Mouse (Mus musculus) CH12.LX (cell line): ENCODE data around the gene Ppp2ca. TPM values are rescaled to one million over a fixed set of nuclear protein-coding genes. Genes with fewer than 3 reads are reported as not detected.

ENCODE experiments used
- DNase-seq: peaks from one replicate; pipeline ENCODE4 v3.0.0-alpha.2; 2013; ENCODE audit errors: extremely low read depth
- H3K27ac ChIP-seq: 2 replicates; pipeline ENCODE4 v1.5.1; 2012; ENCODE audit warnings: low read depth, mild to moderate bottlenecking, control low read depth, moderate library complexity; ENCODE audit not compliant: insufficient read depth
- H3K27me3 ChIP-seq: replicated peaks from 2 replicates; pipeline ENCODE3; 2012; ENCODE audit warnings: inconsistent platforms
- H3K36me3 ChIP-seq, 2 experiments: replicated peaks in 1 of 2; 2 replicates each; pipeline versions ENCODE3 to v1.6.1; 2012; ENCODE audit warnings: inconsistent platforms in 1 of 2, low read length in 1 of 2, mild to moderate bottlenecking in 1 of 2, mixed read lengths in 1 of 2, moderate library complexity in 1 of 2; ENCODE audit not compliant: control insufficient read depth in 1 of 2, insufficient read depth in 1 of 2
- H3K4me1 ChIP-seq, 2 experiments: 2 replicates each; pipeline ENCODE4 v1.6.1; 2012; ENCODE audit warnings: inconsistent platforms in 1 of 2, moderate library complexity in 1 of 2; ENCODE audit not compliant: insufficient read depth in 2 of 2, control insufficient read depth in 1 of 2
- H3K4me2 ChIP-seq: 2 replicates; pipeline ENCODE4 v1.6.1; 2012; ENCODE audit warnings: low read depth, mild to moderate bottlenecking, control low read depth; ENCODE audit not compliant: poor library complexity, insufficient read depth, severe bottlenecking
- H3K4me3 ChIP-seq, 3 experiments: fragments of 150-350 bp in 1 of 3; sonication (generic) in 1 of 3; replicated peaks in 1 of 3; 2 replicates each; pipeline versions ENCODE3 to v1.5.1; 2011 to 2012; ENCODE audit warnings: low read depth in 2 of 3, low read length in 2 of 3, mild to moderate bottlenecking in 2 of 3, moderate library complexity in 2 of 3, control low read depth in 1 of 3, improper control_type of control experiment in 1 of 3, inconsistent platforms in 1 of 3, mixed read lengths in 1 of 3; ENCODE audit not compliant: poor library complexity in 1 of 3
- H3K79me2 ChIP-seq: replicated peaks from 2 replicates; pipeline ENCODE4 v1.6.1; 2012; ENCODE audit warnings: mild to moderate bottlenecking, moderate library complexity; ENCODE audit not compliant: control insufficient read depth, poor library complexity, insufficient read depth, severe bottlenecking; ENCODE audit errors: extremely low read depth
- H3K9ac ChIP-seq: 2 replicates; pipeline ENCODE4 v1.6.1; 2012; ENCODE audit warnings: low read depth, mild to moderate bottlenecking, control low read depth, moderate library complexity; ENCODE audit not compliant: insufficient read depth
- H3K9me3 ChIP-seq: replicated peaks from 2 replicates; pipeline ENCODE3; 2012; ENCODE audit warnings: low read length, inconsistent platforms, mixed read lengths
- BHLHE40 ChIP-seq: IDR thresholded peaks from 2 replicates; pipeline ENCODE4 v1.6.1; 2011; ENCODE audit warnings: mild to moderate bottlenecking, low read depth, low read length, improper control_type of control experiment
- CHD1 ChIP-seq: IDR thresholded peaks from 2 replicates; pipeline ENCODE4 v1.6.1; 2012; ENCODE audit warnings: low read depth, low read length, improper control_type of control experiment, inconsistent platforms
- CTCF ChIP-seq, 2 experiments: IDR thresholded peaks in 1 of 2; conservative IDR thresholded peaks in 1 of 2; 2 replicates each; pipeline ENCODE4 v1.5.1; 2011 to 2012; ENCODE audit warnings: low read depth in 2 of 2, low read length in 2 of 2, improper control_type of control experiment in 1 of 2, inconsistent platforms in 1 of 2, mild to moderate bottlenecking in 1 of 2, moderate library complexity in 1 of 2
- E2F4 ChIP-seq: IDR thresholded peaks from 2 replicates; pipeline ENCODE4 v1.6.1; 2011; ENCODE audit warnings: low read depth, low read length, improper control_type of control experiment; ENCODE audit not compliant: insufficient replicate concordance
- ELF1 ChIP-seq: IDR thresholded peaks from 2 replicates; pipeline ENCODE4 v1.6.1; 2014; ENCODE audit warnings: low read depth, mild to moderate bottlenecking, inconsistent platforms, low read length, improper control_type of control experiment
- EP300 ChIP-seq: IDR thresholded peaks from 2 replicates; pipeline ENCODE4 v1.6.1; 2011; ENCODE audit warnings: low read length, improper control_type of control experiment
- ETS1 ChIP-seq: conservative IDR thresholded peaks from 2 replicates; pipeline ENCODE4 v1.6.1; 2012; ENCODE audit warnings: low read depth, mild to moderate bottlenecking, inconsistent platforms, low read length, improper control_type of control experiment, moderate library complexity
- GABPA ChIP-seq: IDR thresholded peaks from 2 replicates; pipeline ENCODE4 v1.6.1; 2012; ENCODE audit warnings: low read depth, low read length, improper control_type of control experiment, inconsistent platforms; ENCODE audit not compliant: insufficient replicate concordance
- HCFC1 ChIP-seq: IDR thresholded peaks from 2 replicates; pipeline ENCODE4 v1.6.1; 2012; ENCODE audit warnings: low read depth, mild to moderate bottlenecking, inconsistent platforms, low read length, improper control_type of control experiment
- JUND ChIP-seq: conservative IDR thresholded peaks from 2 replicates; pipeline ENCODE4 v1.6.1; 2011; ENCODE audit warnings: low read depth, low read length, improper control_type of control experiment
- MAZ ChIP-seq: IDR thresholded peaks from 2 replicates; pipeline ENCODE4 v1.6.1; 2012; ENCODE audit warnings: low read depth, mild to moderate bottlenecking, inconsistent platforms, low read length, improper control_type of control experiment, moderate library complexity
- MXI1 ChIP-seq: IDR thresholded peaks from 2 replicates; pipeline ENCODE4 v1.6.1; 2011; ENCODE audit warnings: mild to moderate bottlenecking, low read depth, low read length, improper control_type of control experiment
- MYC ChIP-seq: IDR thresholded peaks from 2 replicates; pipeline ENCODE4 v1.6.1; 2011; ENCODE audit warnings: low read depth, mild to moderate bottlenecking, improper control_type of control experiment, low read length
- NRF1 ChIP-seq: IDR thresholded peaks from 2 replicates; pipeline ENCODE4 v1.6.1; 2014; ENCODE audit warnings: low read depth, mild to moderate bottlenecking, inconsistent platforms, low read length, improper control_type of control experiment, moderate library complexity
- PAX5 ChIP-seq: IDR thresholded peaks from 2 replicates; pipeline ENCODE4 v1.6.1; 2012; ENCODE audit warnings: low read length, inconsistent platforms, mixed read lengths
- POLR2A ChIP-seq: IDR thresholded peaks from 2 replicates; pipeline ENCODE4 v1.6.1; 2011; ENCODE audit warnings: low read depth, mild to moderate bottlenecking, improper control_type of control experiment, low read length
- POLR2AphosphoS2 ChIP-seq: IDR thresholded peaks from 2 replicates; pipeline ENCODE4 v1.6.1; 2011; ENCODE audit warnings: low read depth, low read length, improper control_type of control experiment
- RCOR1 ChIP-seq: conservative IDR thresholded peaks from 2 replicates; pipeline ENCODE4 v1.6.1; 2012; ENCODE audit warnings: low read depth, mild to moderate bottlenecking, inconsistent platforms, low read length, improper control_type of control experiment
- SIN3A ChIP-seq: IDR thresholded peaks from 2 replicates; pipeline ENCODE4 v1.6.1; 2012; ENCODE audit warnings: low read length, improper control_type of control experiment, inconsistent platforms
- TBP ChIP-seq: conservative IDR thresholded peaks from 2 replicates; pipeline ENCODE4 v1.6.1; 2011; ENCODE audit warnings: low read depth, low read length, improper control_type of control experiment
- TCF12 ChIP-seq: IDR thresholded peaks from 2 replicates; pipeline ENCODE4 v1.6.1; 2014; ENCODE audit warnings: low read depth, mild to moderate bottlenecking, inconsistent platforms, low read length, improper control_type of control experiment
- UBTF ChIP-seq: IDR thresholded peaks from 2 replicates; pipeline ENCODE4 v1.6.1; 2012; ENCODE audit warnings: low read depth, mild to moderate bottlenecking, inconsistent platforms, low read length, improper control_type of control experiment, moderate library complexity
- USF1 ChIP-seq: IDR thresholded peaks from 2 replicates; pipeline ENCODE4 v1.6.1; 2014; ENCODE audit warnings: low read depth, mild to moderate bottlenecking, inconsistent platforms, low read length, improper control_type of control experiment
- ZC3H11A ChIP-seq: IDR thresholded peaks from 2 replicates; pipeline ENCODE4 v1.6.1; 2012; ENCODE audit warnings: low read depth, mild to moderate bottlenecking, inconsistent platforms, low read length, improper control_type of control experiment
- ZKSCAN1 ChIP-seq: IDR thresholded peaks from 2 replicates; pipeline ENCODE4 v1.6.1; 2012; ENCODE audit warnings: low read depth, inconsistent platforms, low read length, improper control_type of control experiment, borderline replicate concordance
- ZMIZ1 ChIP-seq: IDR thresholded peaks from 2 replicates; pipeline ENCODE4 v1.6.1; 2012; ENCODE audit warnings: low read depth, mild to moderate bottlenecking, inconsistent platforms, low read length, improper control_type of control experiment
- ZNF384 ChIP-seq: IDR thresholded peaks from 2 replicates; pipeline ENCODE4 v1.6.1; 2012; ENCODE audit warnings: low read depth, low read length, improper control_type of control experiment, inconsistent platforms
- dilution Hi-C: fragments of 300-500 bp; cut with MboI; formaldehyde crosslinking; loops from 2 replicates; pipeline ENCODE4 v1.14.3; 2020; ENCODE audit warnings: low sequenced_read_pairs; ENCODE audit not compliant: extremely low pct_unique_long_range_greater_than_20kb, extremely low pct_ligation_motif_present
- in situ Hi-C: fragments of 300-500 bp; cut with MboI; formaldehyde crosslinking; loops from 3 replicates; pipeline ENCODE4 v1.14.3; 2019; ENCODE audit warnings: low sequenced_read_pairs, low pct_ligation_motif_present, low pct_unique_long_range_greater_than_20kb, mixed read lengths
- polyA plus RNA-seq: library from polyadenylated mRNA; unstranded; fragments of >175 nt; gene quantifications from 2 replicates; pipeline ENCODE4 v1.2.1, GENCODE M21; 2012; ENCODE audit warnings: low read depth; ENCODE audit not compliant: insufficient read length
- total RNA-seq, 2 experiments: library from RNA; depleted of rRNA; stranded (reverse); fragments of 300-350 nt in 1 of 2; fragments of >200 nt in 1 of 2; gene quantifications; 2 replicates each; pipeline ENCODE4 v1.2.3; 2012 to 2014

The Ppp2ca gene
- total and polyA plus RNA-seq, 3 experiments = 85.5 to 185 (median 177) TPM

- peaks cover 7% of the 10 kb centered on the region for H3K9me3 ChIP-seq
- peaks cover 60 to 81% of the 10 kb centered on the region in 2 experiments for H3K36me3 ChIP-seq
- TF ChIP-seq TCF12 = no peak
- no peak for TF ChIP-seq UBTF
- no peak for TF ChIP-seq CTCF (conservative IDR thresholded peaks at IDR 0.05 in 1 of 2, IDR thresholded peaks at IDR 0.05 in 1 of 2; ENCODE audit: low read depth in 2 of 2, low read length in 2 of 2)
- no peak for TF ChIP-seq E2F4
- TF ChIP-seq TBP = no peak
- no peak for TF ChIP-seq ZNF384
- no peak for TF ChIP-seq ZMIZ1
- no peak for TF ChIP-seq PAX5
- no peak for TF ChIP-seq RCOR1
- TF ChIP-seq ZC3H11A = no peak
- no peak for TF ChIP-seq USF1
- no peak for TF ChIP-seq ZKSCAN1
- no peak for TF ChIP-seq EP300
- no peak for TF ChIP-seq ETS1
- no peak for TF ChIP-seq SIN3A
- TF ChIP-seq HCFC1 = no peak
- TF ChIP-seq ELF1 = no peak
- TF ChIP-seq JUND = no peak
- no peaks in the 10 kb centered on the region for H3K27me3 ChIP-seq
- H3K79me2 ChIP-seq = no peaks in the 10 kb centered on the region; the same call in 1 of the 2 replicates
- H3K4me3 ChIP-seq = no peak overlapping the region
- no peaks in the 10 kb centered on the region for H3K4me1 ChIP-seq
- in situ Hi-C loops = no loop called here
- dilution Hi-C loops = no loop called here
- H3K9ac ChIP-seq = no peak overlapping the region
- no peak for DNase-seq
- no peak overlapping the region for H3K27ac ChIP-seq
- H3K4me2 ChIP-seq = no peak overlapping the region
These were observed 26.0 kb downstream of the Ppp2ca start for GRCm38 (mm10) chr11:52124468-52124867.

GRCm38 (mm10) chr11:52127169-52127568 is 28.7 kb downstream of the Ppp2ca start:
- no peak for DNase-seq
- no peak overlapping the region for H3K4me2 ChIP-seq
- H3K27ac ChIP-seq = no peak overlapping the region
- H3K9ac ChIP-seq = no peak overlapping the region
- no peaks in the 10 kb centered on the region for H3K4me1 ChIP-seq
- H3K4me3 ChIP-seq = no peak overlapping the region
- TF ChIP-seq NRF1 = no peak
- no peak for TF ChIP-seq RCOR1
- no peak for TF ChIP-seq HCFC1
- TF ChIP-seq ZNF384 = no peak
- TF ChIP-seq POLR2A = no peak
- TF ChIP-seq MYC = no peak
- TF ChIP-seq GABPA = no peak
- TF ChIP-seq POLR2AphosphoS2 = no peak
- TF ChIP-seq CTCF (conservative IDR thresholded peaks at IDR 0.05 in 1 of 2, IDR thresholded peaks at IDR 0.05 in 1 of 2; ENCODE audit: low read depth in 2 of 2, low read length in 2 of 2) = no peak
- TF ChIP-seq MXI1 = no peak
- no peak for TF ChIP-seq BHLHE40
- no peak for TF ChIP-seq CHD1
- TF ChIP-seq MAZ = no peak
- no peak for TF ChIP-seq USF1
- no peak for TF ChIP-seq UBTF
- no peak for TF ChIP-seq ETS1
- dilution Hi-C loops = no loop called here
- H3K36me3 ChIP-seq = peaks cover 35 to 59% of the 10 kb centered on the region in 2 experiments
- H3K79me2 ChIP-seq = no peaks in the 10 kb centered on the region
- no peaks in the 10 kb centered on the region for H3K9me3 ChIP-seq
- H3K27me3 ChIP-seq = no peaks in the 10 kb centered on the region
- in situ Hi-C loops = no loop called here
